Mouse (Mus musculus) 416B (cell line): ENCODE measurements at regions not wholly inside any gene's neighbourhood (a gene's known extent, or its start where the extent isn't known, plus 50 kb on each side); places are given as distances from the start of the nearest gene placed in this dataset.
A peak's percentile ranks its signal among the peaks of the same experiment; 100 is the strongest.

Experiments used
- DNase-seq: peaks from one replicate; pipeline ENCODE4 v3.0.0; 2011; ENCODE audit warnings: low read depth

- peak; percentile 42 for DNase-seq
Measured at GRCm38 (mm10) chr10:51792030-51792429, 114.5 kb downstream of the Rfx6 start.

GRCm38 (mm10) chr10:51793876-51794275 is 116.3 kb downstream of the Rfx6 start:
- no peak for DNase-seq

GRCm38 (mm10) chr10:51816626-51817025 is 139.1 kb downstream of the Rfx6 start:
- no peak for DNase-seq

GRCm38 (mm10) chr10:51823900-51824299 is 146.3 kb downstream of the Rfx6 start:
- DNase-seq, result peak; percentile 8

GRCm38 (mm10) chr10:51826431-51826964 is 148.9 kb downstream of the Rfx6 start:
- no peak for DNase-seq

- no peak for DNase-seq
Measured at GRCm38 (mm10) chr10:51832459-51832858, 154.9 kb downstream of the Rfx6 start.

- peak; percentile 8 for DNase-seq
Measured at GRCm38 (mm10) chr10:51843099-51843498, 165.5 kb downstream of the Rfx6 start.

- no peak for DNase-seq
Measured at GRCm38 (mm10) chr10:51846287-51846686, 168.7 kb downstream of the Rfx6 start.

- DNase-seq, result no peak
Measured at GRCm38 (mm10) chr10:51869409-51869808, 152.9 kb upstream of the Vgll2 start.

- no peak for DNase-seq
Measured at GRCm38 (mm10) chr10:51911066-51911691, 111.1 kb upstream of the Vgll2 start.

GRCm38 (mm10) chr10:51912096-51912495 is 110.2 kb upstream of the Vgll2 start:
- DNase-seq, result no peak

GRCm38 (mm10) chr10:51926644-51927043 is 95.7 kb upstream of the Vgll2 start:
- no peak for DNase-seq

GRCm38 (mm10) chr10:51929341-51929740 is 93.0 kb upstream of the Vgll2 start:
- no peak for DNase-seq

- no peak for DNase-seq
Measured at GRCm38 (mm10) chr10:51930266-51930665, 92.0 kb upstream of the Vgll2 start.

GRCm38 (mm10) chr10:51930696-51931095 is 91.6 kb upstream of the Vgll2 start:
- no peak for DNase-seq

GRCm38 (mm10) chr10:51935482-51935881 is 86.8 kb upstream of the Vgll2 start:
- no peak for DNase-seq

- DNase-seq, result no peak
Measured at GRCm38 (mm10) chr10:51941192-51941591, 81.1 kb upstream of the Vgll2 start.

- DNase-seq, result no peak
Measured at GRCm38 (mm10) chr10:51945701-51946100, 76.6 kb upstream of the Vgll2 start.

GRCm38 (mm10) chr10:51946189-51946588 is 76.1 kb upstream of the Vgll2 start:
- no peak for DNase-seq

- no peak for DNase-seq
Measured at GRCm38 (mm10) chr10:51946881-51947280, 75.4 kb upstream of the Vgll2 start.

- no peak for DNase-seq
Measured at GRCm38 (mm10) chr10:51950016-51950415, 72.3 kb upstream of the Vgll2 start.

GRCm38 (mm10) chr10:51952021-51952420 is 70.3 kb upstream of the Vgll2 start:
- peak; percentile 5 for DNase-seq

- DNase-seq, result no peak
Measured at GRCm38 (mm10) chr10:51956493-51956892, 65.8 kb upstream of the Vgll2 start.

- no peak for DNase-seq
Measured at GRCm38 (mm10) chr10:51961497-51961896, 60.8 kb upstream of the Vgll2 start.
